Mouse (Mus musculus) thymus, adult 2 months (tissue): Measurements from ENCODE around the gene Cyp46a1.

ENCODE experiments used
- CTCF ChIP-seq: fragments of 200-500 bp; IDR thresholded peaks from 2 replicates; pipeline ENCODE4 v1.5.1; 2012; ENCODE audit warnings: mild to moderate bottlenecking, control low read depth, low read length, moderate library complexity, borderline replicate concordance; ENCODE audit not compliant: control insufficient read depth, poor library complexity, insufficient read depth; ENCODE audit errors: extremely low read depth
- POLR2A ChIP-seq: fragments of 200-500 bp; IDR thresholded peaks from 2 replicates; pipeline ENCODE4 v1.6.1; 2012; ENCODE audit warnings: mild to moderate bottlenecking, low read length, control low read depth, moderate library complexity; ENCODE audit not compliant: control insufficient read depth, poor library complexity, insufficient read depth; ENCODE audit errors: extremely low read depth

GRCm38 (mm10) chr12:108355271-108355670, 21.1 kb downstream of the Cyp46a1 start:
- no peak for TF ChIP-seq POLR2A
- TF ChIP-seq CTCF, result no peak
